Mouse (Mus musculus): ENCODE measurements around the gene Slxl1.
"Not testable (repeated sequence)": the region's sequence is repeated elsewhere in the genome, so short reads cannot be mapped to it uniquely, and the experiment has no call there.

Slxl1 gene

DNA sequence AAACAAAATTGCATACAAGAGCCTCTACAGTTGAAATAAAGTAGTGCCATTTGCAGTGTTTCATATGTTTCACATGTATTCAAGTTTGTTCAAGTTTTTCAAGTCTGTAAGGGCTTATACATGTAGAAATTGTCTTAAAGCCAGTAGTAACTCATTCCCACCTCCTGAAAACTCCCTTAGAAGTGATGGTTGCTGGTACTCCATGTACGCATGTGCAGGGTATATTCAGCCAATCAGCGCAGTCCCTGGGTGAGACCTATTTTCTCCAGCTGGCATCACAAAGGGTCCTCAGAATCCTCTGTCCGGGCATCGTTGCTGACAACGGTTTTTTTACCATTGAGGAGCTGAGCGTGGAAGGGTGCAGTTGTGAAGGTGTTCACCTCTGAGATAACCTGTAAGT lies at the start of gene Slxl1:
Gene Slxl1, plus strand, starts transcription at position 301 of the 400 bp plus-strand sequence.
- not testable (repeated sequence) for DNase-seq (ENCODE audit: low spot score)

Data from ovary, postnatal 10 days (tissue).